Mouse (Mus musculus) small intestine, adult 2 months (tissue): ENCODE results near the gene Ubfd1.

Source experiments
- CTCF ChIP-seq: fragments of 200-500 bp; IDR thresholded peaks from 2 replicates; pipeline ENCODE4 v1.5.1; 2012; ENCODE audit warnings: low read depth, mild to moderate bottlenecking, control low read depth, inconsistent platforms, low read length, moderate library complexity, mixed read lengths; ENCODE audit not compliant: insufficient replicate concordance, insufficient read length; ENCODE audit errors: extremely low read depth
- POLR2A ChIP-seq: fragments of 200-500 bp; IDR thresholded peaks from 2 replicates; pipeline ENCODE4 v1.6.1; 2012; ENCODE audit warnings: low read depth, mild to moderate bottlenecking, control low read depth, inconsistent platforms, low read length, moderate library complexity

- TF ChIP-seq CTCF: no peak
- TF ChIP-seq POLR2A: 0 out of 2 replicates have a peak, but pooled peaks have one; percentile 16
Observed at GRCm38 (mm10) chr7:122020667-122021354, 46.2 kb upstream of the Ubfd1 start, which contains the start of gene Gga2.
